In genomic region chr7:109723114-109723513, GRCm38 (mm10) we compare ENCODE assay signal across 22 mouse cellular contexts. TPM values are rescaled to one million over a fixed set of nuclear protein-coding genes. Genes with fewer than 3 reads are reported as not detected.
"Had no signal": no experiment of that assay in that cellular context is flagged by ENCODE, and none has a peak within 500 bp of the region (broad histone marks: within the 10 kb centered on the region; RNA-seq: fewer than 3 reads in every experiment).

No protein-coding gene starts in this region.

- H3K27me3 ChIP-seq: limb, embryonic 15.5 days; lung, embryonic 15.5 days; midbrain, embryonic 13.5 days; neural tube, embryonic 13.5 days had no signal

- H3K9ac ChIP-seq: limb, embryonic 12.5 days; limb, embryonic 15.5 days; liver, embryonic 14.5 days; liver, postnatal 0 days; lung, embryonic 15.5 days; midbrain, embryonic 13.5 days; neural tube, embryonic 13.5 days had no signal

- H3K9me3 ChIP-seq: limb, embryonic 15.5 days; lung, embryonic 15.5 days; midbrain, embryonic 10.5 days; midbrain, embryonic 13.5 days; neural tube, embryonic 13.5 days had no signal

- H3K27ac ChIP-seq: kidney, postnatal 0 days; layer of hippocampus, adult 2 months; limb, embryonic 12.5 days; limb, embryonic 15.5 days; liver, embryonic 14.5 days; lung, embryonic 15.5 days; midbrain, embryonic 10.5 days; midbrain, embryonic 13.5 days; neural tube, embryonic 13.5 days had no signal

- H3K4me1 ChIP-seq: limb, embryonic 12.5 days; limb, embryonic 15.5 days; lung, embryonic 15.5 days; midbrain, embryonic 10.5 days; midbrain, embryonic 13.5 days; neural tube, embryonic 13.5 days had no signal

- H3K4me2 ChIP-seq: limb, embryonic 12.5 days; limb, embryonic 15.5 days; liver, embryonic 11.5 days; lung, embryonic 15.5 days; midbrain, embryonic 13.5 days; neural tube, embryonic 13.5 days had no signal

- ATAC-seq: intestine, embryonic 16.5 days; liver, postnatal 0 days; midbrain, embryonic 13.5 days; midbrain, embryonic 16.5 days had no signal

- DNase-seq: kidney, adult 2 months; layer of hippocampus, adult 9-11 months; right cerebral cortex, postnatal 25 days; spleen, adult 18-20 months; thymus, adult 18-20 months; thymus, postnatal 36 days had no signal

- H3K4me3 ChIP-seq: layer of hippocampus, adult 2 months; limb, embryonic 12.5 days; limb, embryonic 15.5 days; lung, embryonic 15.5 days; megakaryocyte, embryonic 14.5 days; midbrain, embryonic 10.5 days; midbrain, embryonic 13.5 days; myocyte; neural tube, embryonic 13.5 days had no signal

- H3K36me3 ChIP-seq: limb, embryonic 12.5 days; limb, embryonic 15.5 days; lung, embryonic 15.5 days; midbrain, embryonic 10.5 days; midbrain, embryonic 13.5 days; neural tube, embryonic 13.5 days had no signal

RNA-seq across cellular contexts. Expression of gene BC051019, which starts 0.5 kb away (rescaled TPM):
- polyA plus RNA-seq: intestine, embryonic 16.5 days; kidney, embryonic 14.5 days; kidney, postnatal 0 days; limb, embryonic 15.5 days; midbrain, embryonic 13.5 days had no signal

RNA-seq across cellular contexts. Expression of gene Ascl3, which starts 8.4 kb away (rescaled TPM):
- polyA plus RNA-seq: kidney, embryonic 14.5 days; limb, embryonic 12.5 days; limb, embryonic 15.5 days; liver, embryonic 11.5 days; liver, embryonic 14.5 days; liver, postnatal 0 days; midbrain, embryonic 10.5 days had no signal
